Mouse (Mus musculus): ENCODE results near the gene Gm17657.

The Gm17657 gene

GRCm38 (mm10) chr17:29485336-29486233 is 63.9 kb downstream of the Gm17657 start:
- no peak for DNase-seq

- no peak for DNase-seq
Measured at GRCm38 (mm10) chr17:29484431-29484830, 65.0 kb downstream of the Gm17657 start.

GRCm38 (mm10) chr17:29483282-29483681 is 66.2 kb downstream of the Gm17657 start:
- no peak for DNase-seq

- no peak for DNase-seq
Measured at GRCm38 (mm10) chr17:29482632-29483031, 66.8 kb downstream of the Gm17657 start.

- DNase-seq: no peak
Measured at GRCm38 (mm10) chr17:29480256-29480655, 69.2 kb downstream of the Gm17657 start.

- no peak for DNase-seq
Measured at GRCm38 (mm10) chr17:29478271-29478670, 71.2 kb downstream of the Gm17657 start.

GRCm38 (mm10) chr17:29477357-29477756 is 72.1 kb downstream of the Gm17657 start:
- no peak for DNase-seq

GRCm38 (mm10) chr17:29476461-29476860 is 73.0 kb downstream of the Gm17657 start:
- DNase-seq: no peak

GRCm38 (mm10) chr17:29475142-29475541 is 74.3 kb downstream of the Gm17657 start:
- DNase-seq: no peak

- DNase-seq: no peak
Measured at GRCm38 (mm10) chr17:29474036-29474435, 75.4 kb downstream of the Gm17657 start.

- no peak for DNase-seq
Measured at GRCm38 (mm10) chr17:29473466-29473865, 76.0 kb downstream of the Gm17657 start.

Measured in spleen, adult 18-20 months (tissue).